Mouse (Mus musculus) kidney, adult 8-10 months (tissue): ENCODE data around the gene Mphosph9.

Source experiments
- DNase-seq, 2 experiments: peaks; one replicate each; pipeline ENCODE4 v3.0.0; 2022

Mphosph9 gene

GRCm38 (mm10) chr5:124211669-124212068 lies 116.1 kb downstream of the Mphosph9 start:
- no peak for DNase-seq

- DNase-seq = no peak
Observed at GRCm38 (mm10) chr5:124211234-124211633, 116.5 kb downstream of the Mphosph9 start.

- DNase-seq = peak in 1 of 2 experiments; percentile 38
Observed at GRCm38 (mm10) chr5:124210281-124211016, 117.3 kb downstream of the Mphosph9 start.

GRCm38 (mm10) chr5:124209850-124210249 lies 117.9 kb downstream of the Mphosph9 start:
- DNase-seq = no peak

- DNase-seq = no peak
Observed at GRCm38 (mm10) chr5:124208030-124208429, 119.7 kb downstream of the Mphosph9 start.

- peak in 1 of 2 experiments; percentile 37 for DNase-seq
Observed at GRCm38 (mm10) chr5:124206481-124207038, 121.2 kb downstream of the Mphosph9 start.

- DNase-seq = no peak
Observed at GRCm38 (mm10) chr5:124205809-124206380, 121.9 kb downstream of the Mphosph9 start.

GRCm38 (mm10) chr5:124205211-124205610 lies 122.6 kb downstream of the Mphosph9 start:
- DNase-seq = no peak

GRCm38 (mm10) chr5:124204127-124204794 lies 123.5 kb downstream of the Mphosph9 start:
- no peak for DNase-seq

- no peak for DNase-seq
Observed at GRCm38 (mm10) chr5:124203251-124203650, 124.5 kb downstream of the Mphosph9 start.

- DNase-seq = no peak
Observed at GRCm38 (mm10) chr5:124202071-124202470, 125.7 kb downstream of the Mphosph9 start.

GRCm38 (mm10) chr5:124201564-124201963 lies 126.2 kb downstream of the Mphosph9 start:
- DNase-seq = no peak
